ENCODE assay signal across 11 mouse cellular contexts in genomic region chr6:99375376-99375775, GRCm38 (mm10).
DNase-seq lines count a peak whose midpoint lies in the region; ATAC-seq and TF ChIP-seq lines count a peak whose summit lies in the region.
"Had no signal": no experiment of that assay in that cellular context is flagged by ENCODE, and none has a peak within 500 bp of the region (broad histone marks: within the 10 kb centered on the region; RNA-seq: fewer than 3 reads in every experiment).

No protein-coding gene starts in this region.

- no peaks in the 10 kb centered on the region for H3K27me3 ChIP-seq in hindbrain, embryonic 16.5 days (replicated peaks; ENCODE audit: control insufficient read depth, insufficient read depth, low read length)
- H3K27me3 ChIP-seq in hindbrain, embryonic 14.5 days (ENCODE audit: control insufficient read depth, insufficient read depth, low read length): no peaks in the 10 kb centered on the region
- no peaks in the 10 kb centered on the region for H3K27me3 ChIP-seq in intestine, postnatal 0 days (replicated peaks; ENCODE audit: control insufficient read depth, insufficient read depth, low read length)
- H3K27me3 ChIP-seq: embryonic facial prominence, embryonic 12.5 days; hindbrain, embryonic 15.5 days had no signal

- 71% methylated on average over 4 of the region's 4 CpGs for WGBS in hindbrain, embryonic 16.5 days
- 78% methylated on average over 4 of the region's 4 CpGs for WGBS in hindbrain, embryonic 14.5 days
- 57% methylated on average over 4 of the region's 4 CpGs for WGBS in intestine, postnatal 0 days

- H3K9ac ChIP-seq in hindbrain, embryonic 16.5 days (ENCODE audit: low read depth, low read length): no peak overlapping the region
- no peak overlapping the region for H3K9ac ChIP-seq in hindbrain, embryonic 14.5 days
- H3K9ac ChIP-seq in intestine, postnatal 0 days (ENCODE audit: low read depth, low read length): no peak overlapping the region
- H3K9ac ChIP-seq: embryonic facial prominence, embryonic 12.5 days; hindbrain, embryonic 15.5 days had no signal

- peaks cover 14% of the 10 kb centered on the region for H3K4me1 ChIP-seq in hindbrain, embryonic 16.5 days (ENCODE audit: control insufficient read depth, insufficient read depth, low read depth, low read length)
- H3K4me1 ChIP-seq in hindbrain, embryonic 14.5 days (replicated peaks; ENCODE audit: control insufficient read depth, insufficient read depth, low read length): peaks cover 18% of the 10 kb centered on the region; the same call in 1 of the 2 replicates
- no peaks in the 10 kb centered on the region for H3K4me1 ChIP-seq in intestine, postnatal 0 days (replicated peaks; ENCODE audit: control insufficient read depth, insufficient read depth, low read length)

- no peaks in the 10 kb centered on the region for H3K9me3 ChIP-seq in hindbrain, embryonic 16.5 days (ENCODE audit: control insufficient read depth, low read length)
- no peaks in the 10 kb centered on the region for H3K9me3 ChIP-seq in hindbrain, embryonic 14.5 days (ENCODE audit: control insufficient read depth, low read length)
- no peaks in the 10 kb centered on the region for H3K9me3 ChIP-seq in intestine, postnatal 0 days (ENCODE audit: control insufficient read depth)
- H3K9me3 ChIP-seq: embryonic facial prominence, embryonic 12.5 days; hindbrain, embryonic 15.5 days had no signal

- H3K4me2 ChIP-seq in hindbrain, embryonic 16.5 days (ENCODE audit: low read length): no peak overlapping the region
- no peak overlapping the region for H3K4me2 ChIP-seq in hindbrain, embryonic 14.5 days (replicated peaks)
- no peak overlapping the region for H3K4me2 ChIP-seq in intestine, postnatal 0 days (replicated peaks; ENCODE audit: low read depth)
- H3K4me2 ChIP-seq: embryonic facial prominence, embryonic 12.5 days; hindbrain, embryonic 15.5 days had no signal

- H3K4me3 ChIP-seq in hindbrain, embryonic 16.5 days (ENCODE audit: low read length): no peak overlapping the region
- H3K4me3 ChIP-seq in hindbrain, embryonic 14.5 days (replicated peaks; ENCODE audit: low read length): no peak overlapping the region
- no peak overlapping the region for H3K4me3 ChIP-seq in intestine, postnatal 0 days (ENCODE audit: low read depth, low read length)
- H3K4me3 ChIP-seq: embryonic facial prominence, embryonic 12.5 days; hindbrain, embryonic 15.5 days had no signal

- 0 out of 2 replicates have a peak, but pooled peaks have one; percentile 47 for ATAC-seq in hindbrain, embryonic 16.5 days
- ATAC-seq in hindbrain, embryonic 14.5 days (ENCODE audit: low FRiP score): no peak
- ATAC-seq in intestine, postnatal 0 days: no peak

- 0 out of 2 replicates have a peak, but pooled peaks have one; percentile 30 for TF ChIP-seq CTCF in intestine, postnatal 0 days (IDR thresholded peaks at IDR 0.05; ENCODE audit: low read depth)

- intact Hi-C loops in left cerebral cortex, postnatal 4 days (cut with DNase I): no loop called here

- H3K27ac ChIP-seq in hindbrain, embryonic 16.5 days (ENCODE audit: low read depth, low read length): no peak overlapping the region
- no peak overlapping the region for H3K27ac ChIP-seq in hindbrain, embryonic 14.5 days
- H3K27ac ChIP-seq in intestine, postnatal 0 days (ENCODE audit: low read depth, low read length): no peak overlapping the region
- H3K27ac ChIP-seq: embryonic facial prominence, embryonic 12.5 days; hindbrain, embryonic 15.5 days had no signal

- DNase-seq in hindbrain, embryonic 14.5 days (ENCODE audit: low spot score): no peak
- DNase-seq in thymus, postnatal 25 days: peak; percentile 50
- DNase-seq in thymus, postnatal 10 days (ENCODE audit: low spot score in 2 of 2): no peak
- DNase-seq in left cerebral cortex, postnatal 4 days: no peak
- no peak for DNase-seq in cerebellum, adult 8-10 months
- DNase-seq in cerebellum, postnatal 14 days: no peak
- DNase-seq: gastrocnemius, postnatal 10 days had no signal

- H3K36me3 ChIP-seq in hindbrain, embryonic 16.5 days (ENCODE audit: control insufficient read depth, insufficient read depth, low read length): no peaks in the 10 kb centered on the region
- no peaks in the 10 kb centered on the region for H3K36me3 ChIP-seq in hindbrain, embryonic 14.5 days (replicated peaks; ENCODE audit: control insufficient read depth, insufficient read depth)
- H3K36me3 ChIP-seq in intestine, postnatal 0 days (ENCODE audit: control insufficient read depth, insufficient read depth): no peaks in the 10 kb centered on the region
- H3K36me3 ChIP-seq: embryonic facial prominence, embryonic 12.5 days; hindbrain, embryonic 15.5 days had no signal
